Mouse (Mus musculus) spleen, adult 2 months (tissue): ENCODE data around the gene 2210011C24Rik. TPM values are rescaled to one million over a fixed set of nuclear protein-coding genes. Genes with fewer than 3 reads are reported as not detected.

Source experiments
- DNase-seq, 2 experiments: peaks; one replicate each; pipeline versions ENCODE4 v3.0.0 to v3.0.0-alpha.2; 2012 to 2021; ENCODE audit warnings: low spot score in 2 of 2, low read depth in 1 of 2
- H3K27ac ChIP-seq: fragments of 200-500 bp; 2 replicates; pipeline ENCODE4 v1.5.1; 2012; ENCODE audit warnings: low read length, inconsistent platforms; ENCODE audit not compliant: insufficient read depth
- H3K27me3 ChIP-seq: fragments of 200-500 bp; 2 replicates; pipeline ENCODE4 v1.6.1; 2012; ENCODE audit warnings: mild to moderate bottlenecking, moderate library complexity, low read length, inconsistent platforms; ENCODE audit not compliant: control insufficient read depth, insufficient read depth
- H3K36me3 ChIP-seq: fragments of 200-500 bp; 2 replicates; pipeline ENCODE4 v1.6.1; 2012; ENCODE audit warnings: mild to moderate bottlenecking, low read length, inconsistent platforms; ENCODE audit not compliant: control insufficient read depth, insufficient read depth
- H3K4me1 ChIP-seq: fragments of 200-500 bp; 2 replicates; pipeline ENCODE4 v1.6.1; 2011; ENCODE audit warnings: inconsistent platforms; ENCODE audit not compliant: control insufficient read depth, insufficient read depth, insufficient read length
- H3K4me3 ChIP-seq: fragments of 200-500 bp; 2 replicates; pipeline ENCODE4 v1.5.1; 2011; ENCODE audit warnings: mild to moderate bottlenecking, inconsistent platforms; ENCODE audit not compliant: insufficient read depth, insufficient read length; ENCODE audit errors: extremely low read depth
- CTCF ChIP-seq: fragments of 200-500 bp; IDR thresholded peaks from 2 replicates; pipeline ENCODE4 v1.5.1; 2011; ENCODE audit warnings: mild to moderate bottlenecking, inconsistent platforms; ENCODE audit not compliant: insufficient read depth, insufficient read length, insufficient replicate concordance; ENCODE audit errors: extremely low read depth
- POLR2A ChIP-seq: fragments of 200-500 bp; IDR thresholded peaks from 2 replicates; pipeline ENCODE4 v1.6.1; 2011; ENCODE audit warnings: low read depth, low read length, inconsistent platforms
- WGBS: fragments of 180-500 bp; shearing (Covaris S2); methylation state at CpG from one replicate; pipeline ENCODE4 v1.1.7; 2018; 5-methylcytosine and 5-hydroxymethylcytosine counted together
- polyA plus RNA-seq: library from polyadenylated mRNA; depleted of rRNA; stranded (reverse); fragments of >200 nt; gene quantifications from 2 replicates; pipeline ENCODE4 v1.2.3, GENCODE M21; 2012

The 2210011C24Rik gene
- polyA plus RNA-seq, 1 experiment: 0.60 TPM

GRCm38 (mm10) chr8:83999057-83999705, 12.8 kb downstream of the 2210011C24Rik start:
- peak overlapping the region; percentile 66 for H3K4me3 ChIP-seq
- no peak for DNase-seq
- TF ChIP-seq CTCF: no peak
- TF ChIP-seq POLR2A: no peak
- H3K27me3 ChIP-seq: 0 out of 2 replicates have a peak, but pooled peaks cover 1% of the 10 kb centered on the region
- H3K27ac ChIP-seq: no peak overlapping the region
- H3K36me3 ChIP-seq: peaks cover 2% of the 10 kb centered on the region; the same call in 1 of the 2 replicates
- H3K4me1 ChIP-seq: peaks cover 6% of the 10 kb centered on the region; the same call in 1 of the 2 replicates
- 85% methylated on average over 16 of the region's 16 CpGs for WGBS

DNA sequence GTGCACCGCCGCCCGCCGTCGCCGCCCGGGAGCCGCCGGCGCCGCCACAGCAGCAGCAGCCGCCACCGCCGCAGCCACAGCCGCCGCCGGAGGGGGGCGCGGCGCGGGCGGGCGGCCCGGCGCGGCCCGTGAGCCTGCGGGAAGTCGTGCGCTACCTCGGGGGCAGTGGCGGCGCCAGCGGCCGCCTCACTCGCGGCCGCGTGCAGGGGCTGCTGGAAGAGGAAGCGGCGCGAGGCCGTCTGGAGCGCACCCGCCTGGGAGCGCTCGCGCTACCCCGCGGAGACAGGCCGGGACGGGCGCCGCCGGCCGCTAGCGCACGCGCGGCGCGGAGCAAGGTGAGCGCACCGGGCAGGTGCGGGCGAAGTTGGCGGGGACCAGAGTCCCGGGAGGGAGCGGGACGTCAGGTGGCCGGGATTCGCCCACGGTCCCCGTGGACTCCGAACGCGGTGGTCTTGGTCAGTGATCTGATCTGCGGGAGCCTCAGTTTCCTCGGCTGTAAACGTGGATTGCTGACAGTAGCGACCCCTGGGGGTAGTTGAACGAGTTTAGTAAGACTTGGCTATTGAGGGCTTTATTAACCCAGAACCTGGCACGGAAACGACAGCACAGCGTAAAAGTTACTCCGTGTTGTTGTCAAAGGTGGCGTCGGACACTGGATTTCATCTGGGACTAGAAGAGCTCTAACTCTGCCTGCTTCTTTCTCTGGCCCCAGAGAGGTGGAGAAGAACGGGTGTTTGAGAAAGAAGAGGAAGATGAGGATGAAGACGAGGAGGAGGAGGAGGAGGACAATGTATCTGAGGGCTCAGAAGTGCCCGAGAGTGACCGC, 13.5 kb downstream of the 2210011C24Rik start:
- Histone ChIP-seq H3K27ac (peak overlapping the region; percentile 65), H3K4me3 (peak overlapping the region; percentile 66), H3K36me3 (peaks cover 2% of the 10 kb centered on the region; the same call in 1 of the 2 replicates), H3K27me3 (0 out of 2 replicates have a peak, but pooled peaks cover 1% of the 10 kb centered on the region), H3K4me1 (peaks cover 5% of the 10 kb centered on the region; the same call in 1 of the 2 replicates)
- no peak for TF ChIP-seq CTCF
- no peak for TF ChIP-seq POLR2A
- peak; percentile 60 to 69 for DNase-seq
- WGBS: 15% methylated on average over 92 of the region's 92 CpGs

DNA sequence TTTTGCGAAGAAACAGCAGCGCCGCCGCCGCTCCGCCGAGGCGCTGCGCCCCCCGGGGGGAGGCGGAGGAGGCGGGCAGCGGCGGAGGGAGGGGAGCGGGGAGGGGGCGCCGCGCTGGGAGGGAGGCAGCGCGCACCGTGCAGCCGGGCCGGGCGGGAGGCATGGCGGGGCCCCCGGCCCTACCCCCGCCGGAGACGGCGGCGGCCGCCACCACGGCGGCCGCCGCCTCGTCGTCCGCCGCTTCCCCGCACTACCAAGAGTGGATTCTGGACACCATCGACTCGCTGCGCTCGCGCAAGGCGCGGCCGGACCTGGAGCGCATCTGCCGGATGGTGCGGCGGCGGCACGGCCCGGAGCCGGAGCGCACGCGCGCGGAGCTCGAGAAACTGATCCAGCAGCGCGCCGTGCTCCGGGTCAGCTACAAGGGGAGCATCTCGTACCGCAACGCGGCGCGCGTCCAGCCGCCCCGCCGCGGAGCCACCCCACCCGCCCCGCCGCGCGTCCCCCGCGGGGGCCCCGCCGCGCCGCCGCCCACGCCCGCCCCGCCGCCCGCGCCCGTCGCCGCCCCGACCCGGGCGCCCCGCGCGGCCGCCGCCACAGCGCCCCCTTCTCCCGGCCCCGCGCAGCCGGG, 14.3 kb downstream of the 2210011C24Rik start, which contains the start of gene Samd1:
TSS of gene Samd1 (plus strand) at position 162 of the 631 bp plus-strand sequence.
- no peak for TF ChIP-seq CTCF
- TF ChIP-seq POLR2A: no peak
- Histone ChIP-seq H3K4me3 (peak within 1 kb of the TSS; percentile 73), H3K27me3 (0 out of 2 replicates have a peak, but pooled peaks cover 1% of the 10 kb centered on the region), H3K4me1 (peaks cover 5% of the 10 kb centered on the region; the same call in 1 of the 2 replicates), H3K36me3 (peaks cover 2% of the 10 kb centered on the region; the same call in 1 of the 2 replicates), H3K27ac (peak within 1 kb of the TSS; percentile 91)
- DNase-seq: peak in 1 of 2 experiments; percentile 59
- 19% methylated on average over 59 of the region's 112 CpGs for WGBS

- WGBS: 2% methylated on average over 39 of the region's 103 CpGs
- H3K4me1 ChIP-seq: peaks cover 5% of the 10 kb centered on the region; the same call in 1 of the 2 replicates
- peak; percentile 53 to 81 for DNase-seq
- peak overlapping the region; percentile 91 for H3K27ac ChIP-seq
- TF ChIP-seq CTCF (no peak), POLR2A (peak; percentile 81)
- peak overlapping the region; percentile 73 for H3K4me3 ChIP-seq
- H3K36me3 ChIP-seq: peaks cover 2% of the 10 kb centered on the region; the same call in 1 of the 2 replicates
- 0 out of 2 replicates have a peak, but pooled peaks cover 1% of the 10 kb centered on the region for H3K27me3 ChIP-seq
Observed at GRCm38 (mm10) chr8:83996567-83997505, 15.1 kb downstream of the 2210011C24Rik start.

DNA sequence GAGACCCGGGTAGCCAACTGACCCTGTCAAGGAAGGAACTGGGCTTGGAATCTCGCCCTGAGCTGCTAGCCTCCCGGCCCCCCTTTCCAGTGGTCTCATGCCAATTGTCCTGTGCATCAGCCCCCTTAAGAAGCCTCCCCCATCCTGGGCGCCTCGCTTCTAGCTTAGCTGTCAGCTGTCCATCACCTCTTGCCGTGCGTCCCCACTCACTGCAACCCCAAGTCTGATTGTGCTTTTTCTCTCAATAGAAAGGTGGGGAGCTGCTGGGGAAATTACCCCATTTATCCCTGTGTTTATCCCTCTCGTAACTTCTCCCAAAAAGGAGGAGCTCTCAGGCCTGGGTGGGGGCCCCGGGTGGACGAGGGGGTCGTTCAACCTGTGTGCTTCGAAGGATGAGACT, 16.0 kb downstream of the 2210011C24Rik start:
- no peak overlapping the region for H3K4me3 ChIP-seq
- peak overlapping the region; percentile 91; the same call in 1 of the 2 replicates for H3K27ac ChIP-seq
- H3K4me1 ChIP-seq: peaks cover 5% of the 10 kb centered on the region; the same call in 1 of the 2 replicates

More for the DNA sequence above, 16.0 kb downstream of the 2210011C24Rik start:
- no peak for TF ChIP-seq CTCF
- no peak for TF ChIP-seq POLR2A
- 52% methylated on average over 12 of the region's 12 CpGs for WGBS
- H3K36me3 ChIP-seq: peaks cover 8% of the 10 kb centered on the region
- 0 out of 2 replicates have a peak, but pooled peaks cover 1% of the 10 kb centered on the region for H3K27me3 ChIP-seq
- no peak for DNase-seq
